Mouse (Mus musculus) embryonic facial prominence, embryonic 15.5 days (tissue): ENCODE data around the gene Ndst2. TPM values are rescaled to one million over a fixed set of nuclear protein-coding genes. Genes with fewer than 3 reads are reported as not detected.

Source experiments
- ATAC-seq: fragments of 200-750 bp; cut with Nextera tagmentation; 2 replicates; pipeline ENCODE4 v1.8.0; 2017; ENCODE audit warnings: low read depth, moderate TSS enrichment; ENCODE audit not compliant: insufficient number of reproducible peaks, low FRiP score, low TSS enrichment
- H3K27ac ChIP-seq: fragments of 300-500 bp; sonication (generic); replicated peaks from 2 replicates; pipeline ENCODE4 v1.5.1; 2015; ENCODE audit warnings: mild to moderate bottlenecking, inconsistent platforms
- H3K27me3 ChIP-seq: fragments of 300-500 bp; sonication (generic); 2 replicates; pipeline ENCODE4 v1.6.1; 2015; ENCODE audit warnings: inconsistent platforms
- H3K36me3 ChIP-seq: fragments of 300-500 bp; sonication (generic); 2 replicates; pipeline ENCODE4 v1.6.1; 2015; ENCODE audit warnings: mild to moderate bottlenecking, inconsistent platforms
- H3K4me1 ChIP-seq: fragments of 300-500 bp; sonication (generic); 2 replicates; pipeline ENCODE4 v1.6.1; 2015; ENCODE audit warnings: inconsistent platforms
- H3K4me2 ChIP-seq: fragments of 300-500 bp; sonication (generic); replicated peaks from 2 replicates; pipeline ENCODE4 v1.6.1; 2015; ENCODE audit warnings: mild to moderate bottlenecking, inconsistent platforms
- H3K4me3 ChIP-seq: fragments of 300-500 bp; sonication (generic); replicated peaks from 2 replicates; pipeline ENCODE4 v1.5.1; 2015; ENCODE audit warnings: mild to moderate bottlenecking, inconsistent platforms
- H3K9ac ChIP-seq: fragments of 300-500 bp; sonication (generic); 2 replicates; pipeline ENCODE4 v1.6.1; 2015; ENCODE audit warnings: inconsistent platforms
- H3K9me3 ChIP-seq: fragments of 300-500 bp; sonication (generic); replicated peaks from 2 replicates; pipeline ENCODE4 v1.6.1; 2016; ENCODE audit warnings: inconsistent platforms
- WGBS: fragments of 180-500 bp; shearing (Covaris S2); methylation state at CpG from one replicate; pipeline ENCODE4 v1.1.7; 2015; 5-methylcytosine and 5-hydroxymethylcytosine counted together
- polyA plus RNA-seq: library from polyadenylated mRNA; unstranded; fragments of >200 nt; fragmentation: Nextera tagmentation; extraction: Ambion mirVana; gene quantifications from 2 replicates; pipeline ENCODE4 v1.2.1, GENCODE M21; 2015

Gene Ndst2
- polyA plus RNA-seq, 1 experiment from 2014 or later: 38.8 TPM

- ATAC-seq: peak; percentile 66
- Histone ChIP-seq H3K27ac (0 out of 2 replicates have a peak overlapping the region, but pooled peaks have one; percentile 8), H3K36me3 (peaks cover 64% of the 10 kb centered on the region)
Measured at GRCm38 (mm10) chr14:20765642-20766258, 31.4 kb upstream of the Ndst2 start.

GRCm38 (mm10) chr14:20764942-20765341 lies 30.6 kb upstream of the Ndst2 start:
- no peaks in the 10 kb centered on the region for H3K27me3 ChIP-seq
- 0 out of 2 replicates have a peak overlapping the region, but pooled peaks have one; percentile 8 for H3K27ac ChIP-seq
- WGBS: 86% methylated on average over 5 of the region's 5 CpGs
- H3K4me1 ChIP-seq: peaks cover 16% of the 10 kb centered on the region
- H3K9me3 ChIP-seq: no peaks in the 10 kb centered on the region
- H3K4me2 ChIP-seq: no peak overlapping the region
- H3K4me3 ChIP-seq: no peak overlapping the region
- no peak for ATAC-seq
- H3K36me3 ChIP-seq: peaks cover 64% of the 10 kb centered on the region
- H3K9ac ChIP-seq: no peak overlapping the region

More at GRCm38 (mm10) chr14:20765642-20766258, 31.4 kb upstream of the Ndst2 start:
- Histone ChIP-seq H3K9me3 (no peaks in the 10 kb centered on the region), H3K27me3 (no peaks in the 10 kb centered on the region), H3K4me3 (no peak overlapping the region), H3K4me2 (no peak overlapping the region), H3K4me1 (peaks cover 16% of the 10 kb centered on the region), H3K9ac (no peak overlapping the region)
- 21% methylated on average over 12 of the region's 12 CpGs for WGBS

- Histone ChIP-seq H3K4me3 (no peak overlapping the region), H3K4me2 (no peak overlapping the region), H3K36me3 (peaks cover 94% of the 10 kb centered on the region), H3K9me3 (no peaks in the 10 kb centered on the region), H3K9ac (no peak overlapping the region), H3K4me1 (no peaks in the 10 kb centered on the region), H3K27me3 (no peaks in the 10 kb centered on the region), H3K27ac (0 out of 2 replicates have a peak overlapping the region, but pooled peaks have one; percentile 4)
- no peak for ATAC-seq
- WGBS: 67% methylated on average over 8 of the region's 8 CpGs
Measured at GRCm38 (mm10) chr14:20758768-20759435, 24.5 kb upstream of the Ndst2 start.

GRCm38 (mm10) chr14:20757370-20757907 lies 23.1 kb upstream of the Ndst2 start:
- Histone ChIP-seq H3K9ac (no peak overlapping the region), H3K4me3 (no peak overlapping the region), H3K9me3 (no peaks in the 10 kb centered on the region), H3K36me3 (peaks cover 81% of the 10 kb centered on the region), H3K4me2 (no peak overlapping the region), H3K27ac (no peak overlapping the region), H3K27me3 (no peaks in the 10 kb centered on the region), H3K4me1 (no peaks in the 10 kb centered on the region)
- WGBS: 87% methylated on average over 22 of the region's 22 CpGs
- 0 out of 2 replicates have a peak, but pooled peaks have one; percentile 17 for ATAC-seq

GRCm38 (mm10) chr14:20753792-20754191 lies 19.4 kb upstream of the Ndst2 start:
- 88% methylated on average over 3 of the region's 3 CpGs for WGBS
- Histone ChIP-seq H3K4me3 (no peak overlapping the region), H3K27me3 (no peaks in the 10 kb centered on the region), H3K9ac (no peak overlapping the region), H3K9me3 (no peaks in the 10 kb centered on the region), H3K27ac (no peak overlapping the region), H3K36me3 (peaks cover 48% of the 10 kb centered on the region), H3K4me1 (no peaks in the 10 kb centered on the region), H3K4me2 (no peak overlapping the region)
- ATAC-seq: no peak

- H3K9me3 ChIP-seq: no peaks in the 10 kb centered on the region
- ATAC-seq: no peak
- peaks cover 22% of the 10 kb centered on the region for H3K36me3 ChIP-seq
- H3K9ac ChIP-seq: no peak overlapping the region
- no peaks in the 10 kb centered on the region for H3K27me3 ChIP-seq
- H3K27ac ChIP-seq: no peak overlapping the region
- no peaks in the 10 kb centered on the region for H3K4me1 ChIP-seq
- no peak overlapping the region for H3K4me3 ChIP-seq
- WGBS: 82% methylated on average over 5 of the region's 5 CpGs
- H3K4me2 ChIP-seq: no peak overlapping the region
Measured at GRCm38 (mm10) chr14:20750503-20750902, 16.1 kb upstream of the Ndst2 start.

GRCm38 (mm10) chr14:20749494-20750051 lies 15.2 kb upstream of the Ndst2 start:
- Histone ChIP-seq H3K36me3 (peaks cover 19% of the 10 kb centered on the region), H3K4me3 (no peak overlapping the region), H3K27ac (no peak overlapping the region), H3K9me3 (no peaks in the 10 kb centered on the region), H3K27me3 (no peaks in the 10 kb centered on the region), H3K4me2 (no peak overlapping the region), H3K4me1 (no peaks in the 10 kb centered on the region), H3K9ac (no peak overlapping the region)
- ATAC-seq: no peak
- WGBS: 91% methylated on average over 4 of the region's 4 CpGs

GRCm38 (mm10) chr14:20748388-20748787 lies 14.0 kb upstream of the Ndst2 start:
- ATAC-seq: no peak
- Histone ChIP-seq H3K4me2 (no peak overlapping the region), H3K9ac (no peak overlapping the region), H3K27me3 (no peaks in the 10 kb centered on the region), H3K27ac (no peak overlapping the region), H3K4me1 (no peaks in the 10 kb centered on the region), H3K4me3 (no peak overlapping the region), H3K9me3 (no peaks in the 10 kb centered on the region), H3K36me3 (peaks cover 25% of the 10 kb centered on the region)
- WGBS: 41% methylated on average over 4 of the region's 4 CpGs

GRCm38 (mm10) chr14:20746935-20747334 lies 12.6 kb upstream of the Ndst2 start:
- Histone ChIP-seq H3K27me3 (no peaks in the 10 kb centered on the region), H3K36me3 (peaks cover 34% of the 10 kb centered on the region), H3K9me3 (no peaks in the 10 kb centered on the region), H3K27ac (no peak overlapping the region), H3K9ac (no peak overlapping the region), H3K4me1 (peaks cover under 1% of the 10 kb centered on the region; the same call in 1 of the 2 replicates), H3K4me2 (no peak overlapping the region), H3K4me3 (no peak overlapping the region)
- no peak for ATAC-seq
- WGBS: 80% methylated on average over 3 of the region's 3 CpGs

- Histone ChIP-seq H3K4me2 (no peak overlapping the region), H3K4me1 (peaks cover 14% of the 10 kb centered on the region), H3K4me3 (no peak overlapping the region), H3K9me3 (no peaks in the 10 kb centered on the region), H3K36me3 (peaks cover 64% of the 10 kb centered on the region), H3K9ac (no peak overlapping the region), H3K27ac (no peak overlapping the region), H3K27me3 (no peaks in the 10 kb centered on the region)
- no peak for ATAC-seq
- 75% methylated on average over 3 of the region's 3 CpGs for WGBS
Measured at GRCm38 (mm10) chr14:20743614-20744013, 9.3 kb upstream of the Ndst2 start.

GRCm38 (mm10) chr14:20741301-20741700 lies 6.9 kb upstream of the Ndst2 start:
- WGBS: 65% methylated on average over 9 of the region's 9 CpGs
- H3K9me3 ChIP-seq: no peaks in the 10 kb centered on the region
- peaks cover 18% of the 10 kb centered on the region for H3K4me1 ChIP-seq
- peak; percentile 30; the same call in 1 of the 2 replicates for ATAC-seq
- H3K27me3 ChIP-seq: no peaks in the 10 kb centered on the region
- H3K4me3 ChIP-seq: no peak overlapping the region
- no peak overlapping the region for H3K4me2 ChIP-seq
- peaks cover 72% of the 10 kb centered on the region for H3K36me3 ChIP-seq
- H3K27ac ChIP-seq: no peak overlapping the region; the same call in 1 of the 2 replicates
- no peak overlapping the region for H3K9ac ChIP-seq
